Mouse (Mus musculus) spleen, postnatal 10 days (tissue): ENCODE measurements around the gene Ppp1r3f.

Experiments
- DNase-seq, 2 experiments: peaks; one replicate each; pipeline ENCODE4 v3.0.0; 2021 to 2022; ENCODE audit warnings: low spot score in 2 of 2

The Ppp1r3f gene

DNA sequence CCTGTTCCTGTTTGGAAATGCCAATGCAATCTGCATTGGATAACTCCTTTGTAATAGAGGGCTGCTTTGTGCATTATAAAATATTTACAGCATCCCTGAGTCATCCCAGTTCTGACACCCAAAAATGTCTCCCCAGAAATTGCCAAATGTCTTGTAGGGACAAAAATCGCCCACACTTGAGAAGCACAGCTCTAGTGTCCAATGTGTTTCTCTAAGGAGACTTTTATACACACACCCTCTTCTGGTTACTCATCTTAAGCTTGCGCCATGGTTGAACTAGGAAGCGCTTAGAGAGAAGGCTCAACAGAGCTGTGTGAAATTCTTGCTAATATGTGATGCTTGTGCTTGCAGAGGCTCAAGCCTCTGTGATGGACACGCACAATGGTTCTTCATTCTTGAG is 20.6 kb downstream of the Ppp1r3f start:
- DNase-seq = no peak

DNA sequence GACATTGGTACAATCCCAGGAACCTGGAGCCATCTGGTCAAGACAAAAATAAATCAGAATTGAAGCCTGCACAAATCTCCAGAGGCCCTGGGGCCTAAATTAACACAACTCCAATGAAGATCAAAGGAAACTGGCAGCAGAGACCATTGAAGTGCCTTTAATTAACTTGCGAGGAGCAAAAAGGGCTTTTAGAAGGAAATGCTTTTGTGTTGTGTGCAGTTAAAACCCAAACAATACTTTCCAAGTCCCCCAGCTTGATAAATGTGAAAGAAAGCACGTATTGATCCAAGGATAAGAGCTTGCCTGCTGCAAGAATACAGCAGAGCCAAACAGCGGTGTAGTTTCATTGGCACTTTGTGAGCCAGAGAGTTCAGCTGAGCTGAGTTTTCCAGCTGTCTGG is 49.1 kb downstream of the Ppp1r3f start:
- DNase-seq = no peak
